Mouse (Mus musculus): ENCODE measurements around the gene Rbfox3.
A peak's percentile ranks its signal among the peaks of the same experiment; 100 is the strongest.

Rbfox3 gene

DNA sequence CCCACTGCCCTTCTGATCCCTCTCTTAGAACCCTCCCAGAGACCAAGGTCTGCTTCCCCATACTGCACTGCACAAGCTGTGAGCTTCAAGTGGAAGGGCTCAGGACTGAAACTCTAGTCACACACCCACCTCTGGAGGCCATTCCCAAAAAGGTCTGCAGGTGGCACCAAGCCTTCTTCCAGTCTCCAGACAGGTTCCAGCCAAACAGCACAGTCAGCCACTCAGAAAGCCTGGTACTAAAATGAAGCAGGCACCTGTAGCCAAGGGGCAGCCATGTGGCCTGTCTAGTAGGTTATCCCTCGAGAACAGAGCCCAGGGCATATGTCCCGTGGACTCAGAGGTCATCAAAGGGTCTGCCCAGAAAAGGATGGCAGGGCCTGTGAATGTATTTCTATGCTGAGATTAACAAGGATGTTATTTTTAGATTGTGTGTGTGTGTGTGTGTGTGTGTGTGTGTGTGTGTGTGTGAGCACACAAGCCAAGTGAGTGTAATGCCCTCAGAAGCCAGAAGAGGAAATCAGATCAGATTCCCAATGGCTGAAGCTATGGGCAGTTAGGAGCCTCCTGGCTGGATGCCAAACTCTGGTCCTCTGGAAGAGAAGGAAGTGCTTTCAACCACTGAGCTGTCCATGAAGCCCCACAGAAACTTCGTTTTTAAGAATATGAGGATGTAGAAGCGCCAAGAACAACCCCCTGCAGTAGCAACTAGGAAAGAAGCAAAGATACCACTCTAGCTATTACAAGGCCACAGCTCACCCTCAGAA is at the start of gene Rbfox3:
Gene Rbfox3 (minus strand): TSS at position 291 of the 764 bp plus-strand sequence.
- no peak for DNase-seq (ENCODE audit: low spot score)

DNA sequence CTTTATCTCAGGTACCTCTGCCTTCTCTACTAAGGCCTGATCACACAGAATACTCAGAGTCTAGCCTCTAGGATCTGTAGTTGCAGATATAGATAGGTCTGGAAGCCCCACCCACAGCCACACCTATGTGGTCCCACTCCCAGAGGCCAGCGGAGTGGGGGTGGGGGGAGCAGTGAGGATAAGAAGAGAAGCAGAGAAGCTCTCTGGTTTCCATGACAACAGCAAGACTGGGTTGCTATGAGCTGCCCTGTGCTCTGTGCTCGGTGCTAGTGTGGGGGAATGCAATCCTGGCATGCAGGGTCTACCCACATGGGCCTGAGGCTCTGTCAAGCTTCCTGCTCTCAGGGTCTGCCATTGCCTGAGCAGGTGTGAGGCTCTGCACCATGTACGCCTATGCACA is 49.3 kb upstream of the Rbfox3 start:
- DNase-seq (ENCODE audit: low spot score): no peak

DNA sequence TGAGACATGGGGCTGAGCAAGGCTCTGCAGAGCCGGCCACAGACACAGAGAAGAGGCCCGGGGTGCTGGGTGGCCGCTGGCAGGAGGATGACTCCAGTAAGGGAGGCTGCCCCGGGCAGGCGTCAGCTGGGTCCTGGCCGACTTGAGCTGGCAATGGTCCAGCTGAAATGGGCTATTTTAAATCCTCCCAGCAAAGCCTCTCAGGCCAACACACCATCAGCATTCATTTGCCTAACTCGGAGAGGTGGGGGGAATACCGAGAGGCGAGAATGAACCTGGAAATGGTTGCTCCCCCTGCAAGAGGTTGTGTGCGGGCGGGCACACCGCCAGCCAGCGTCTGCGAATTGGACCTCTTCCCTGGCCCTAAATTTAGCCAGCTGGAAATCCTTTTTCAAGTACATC is 45.7 kb upstream of the Rbfox3 start:
- DNase-seq (ENCODE audit: low spot score): peak; percentile 37

DNA sequence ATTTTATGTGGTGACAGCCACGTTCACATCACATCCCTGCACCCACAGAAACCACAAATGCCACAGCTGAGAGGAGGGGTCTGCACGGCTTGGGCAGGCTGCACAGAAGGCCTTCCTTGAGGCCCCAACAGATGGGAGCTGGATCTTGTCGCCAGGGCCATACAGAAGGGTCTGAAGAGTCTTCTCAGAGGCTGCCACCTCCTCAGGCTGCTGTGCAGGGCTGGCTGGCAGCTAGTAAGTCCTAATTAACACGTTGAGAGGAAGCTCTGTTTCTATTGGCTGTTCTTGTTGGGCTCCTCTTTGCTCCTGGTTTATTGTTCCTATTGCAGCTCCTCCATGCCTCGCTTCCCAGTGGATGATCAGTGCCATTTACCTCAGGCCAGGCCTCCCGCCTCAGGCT is 43.6 kb upstream of the Rbfox3 start:
- DNase-seq (ENCODE audit: low spot score): no peak

DNA sequence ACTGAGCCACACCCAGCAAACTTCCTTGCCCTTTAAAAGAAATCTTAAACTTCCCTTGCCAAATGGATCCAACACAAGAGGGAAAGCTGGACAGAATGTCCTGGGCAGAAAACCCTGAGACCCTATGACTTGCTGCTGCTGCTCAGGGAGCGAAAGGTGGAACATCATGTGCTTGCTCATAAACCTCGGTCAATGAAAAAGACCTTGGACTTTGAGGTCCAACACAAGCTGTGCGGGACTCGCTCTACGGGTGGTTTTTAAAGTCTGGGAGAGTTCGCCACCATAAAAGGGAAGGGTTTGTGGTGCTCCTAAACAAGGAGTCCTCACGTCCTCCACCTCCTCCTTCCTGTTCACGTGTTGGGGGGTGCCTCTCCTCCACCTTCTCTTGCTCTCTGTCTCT is 34.5 kb upstream of the Rbfox3 start:
- DNase-seq (ENCODE audit: low spot score): no peak

DNA sequence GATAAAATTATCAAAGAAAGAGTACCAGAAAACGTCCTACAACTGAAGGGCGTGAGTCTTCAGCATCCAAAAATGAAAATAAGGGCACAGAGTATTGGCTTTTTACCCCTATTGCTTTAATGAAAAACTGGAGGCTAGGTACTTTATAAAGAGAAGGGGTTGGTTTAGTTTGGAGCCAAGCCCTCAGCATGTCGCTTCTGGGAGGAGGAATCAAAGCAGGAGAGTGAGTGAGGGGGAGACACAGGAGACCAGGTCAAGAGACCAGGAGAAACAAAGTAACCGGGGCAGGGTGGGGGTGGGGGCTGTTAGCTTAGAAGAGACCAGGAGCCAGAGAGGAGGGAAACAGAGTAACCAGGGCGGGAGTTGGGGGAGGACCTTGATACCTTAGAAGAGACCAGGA is 29.9 kb upstream of the Rbfox3 start:
- no peak for DNase-seq (ENCODE audit: low spot score)

DNA sequence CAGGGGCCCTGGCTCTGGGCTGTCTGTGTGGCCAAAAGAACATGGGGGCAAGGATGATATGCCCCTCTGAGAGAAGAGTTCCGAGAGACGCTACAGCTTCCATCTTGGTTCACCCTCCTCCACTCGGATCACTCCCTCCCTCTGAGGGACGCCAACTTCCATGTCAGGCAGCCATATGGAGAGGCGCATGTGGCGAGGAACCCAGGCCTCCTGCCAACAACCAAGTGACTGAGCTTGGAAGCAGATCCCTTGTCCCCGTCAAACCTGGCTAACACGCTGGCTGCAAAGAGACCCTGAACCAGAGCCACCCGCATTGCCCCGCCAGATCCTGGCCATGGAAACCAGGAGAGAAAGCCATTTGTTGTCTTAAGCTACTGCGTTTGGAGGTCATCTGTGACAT is 29.1 kb upstream of the Rbfox3 start:
- DNase-seq (ENCODE audit: low spot score): no peak

DNA sequence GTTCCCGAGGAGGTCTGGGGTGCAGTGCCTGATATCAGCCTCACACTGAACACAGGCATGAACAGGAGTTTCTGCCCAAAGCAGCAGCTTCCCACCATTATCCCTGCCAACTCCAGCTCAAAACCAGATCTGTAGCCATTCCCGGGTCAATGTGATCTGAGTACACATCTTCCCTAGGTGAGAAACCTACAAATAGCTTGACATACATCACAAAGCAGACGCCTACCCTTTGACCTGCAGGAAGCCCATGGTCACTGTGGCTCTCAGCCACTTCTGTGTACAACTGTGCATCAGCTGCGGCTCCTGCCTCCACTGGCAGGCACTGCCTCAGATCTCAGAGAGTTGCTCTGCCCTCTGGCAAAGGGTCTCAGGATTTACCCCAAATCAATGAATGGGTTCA is 28.3 kb upstream of the Rbfox3 start:
- no peak for DNase-seq (ENCODE audit: low spot score)

DNA sequence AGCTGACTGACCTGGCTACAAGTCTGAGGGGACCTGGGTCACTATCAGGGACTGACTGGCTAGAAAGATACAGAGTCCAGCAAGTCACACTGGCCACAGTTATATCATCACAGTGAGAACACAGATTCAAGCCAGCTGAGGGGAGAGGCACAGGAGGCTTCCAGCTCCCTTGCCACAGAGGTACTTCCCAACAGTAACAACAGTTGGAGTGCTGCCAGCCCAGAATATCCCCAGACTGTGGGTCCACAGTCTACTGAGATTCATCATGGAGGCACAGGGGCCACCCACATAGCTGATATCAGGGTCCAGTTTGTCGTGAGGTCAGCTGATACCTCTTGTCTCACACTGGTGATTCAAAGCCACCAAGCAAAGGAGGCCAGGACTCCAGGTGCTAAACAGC is 23.5 kb upstream of the Rbfox3 start:
- DNase-seq (ENCODE audit: low spot score): no peak

DNA sequence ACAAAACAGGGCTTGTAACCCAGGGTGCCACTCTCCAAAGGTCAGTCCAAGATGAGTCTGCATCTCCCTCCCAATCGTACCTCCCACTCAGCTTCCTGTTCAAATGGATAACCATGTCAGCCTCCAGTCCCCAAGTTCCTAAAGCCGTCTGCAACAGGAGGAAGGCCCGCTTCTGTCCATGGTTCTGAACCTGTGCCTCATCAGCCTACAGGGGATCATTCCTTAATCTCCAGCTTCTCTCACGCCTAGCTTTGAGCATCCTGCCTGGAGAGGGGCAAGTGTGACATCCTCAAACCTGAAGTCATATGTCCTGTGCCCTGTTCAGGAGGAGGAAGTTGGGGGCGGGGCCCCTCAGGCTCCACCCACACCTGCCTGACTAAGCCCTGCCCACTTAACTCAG is 15.7 kb upstream of the Rbfox3 start:
- no peak for DNase-seq (ENCODE audit: low spot score)

DNA sequence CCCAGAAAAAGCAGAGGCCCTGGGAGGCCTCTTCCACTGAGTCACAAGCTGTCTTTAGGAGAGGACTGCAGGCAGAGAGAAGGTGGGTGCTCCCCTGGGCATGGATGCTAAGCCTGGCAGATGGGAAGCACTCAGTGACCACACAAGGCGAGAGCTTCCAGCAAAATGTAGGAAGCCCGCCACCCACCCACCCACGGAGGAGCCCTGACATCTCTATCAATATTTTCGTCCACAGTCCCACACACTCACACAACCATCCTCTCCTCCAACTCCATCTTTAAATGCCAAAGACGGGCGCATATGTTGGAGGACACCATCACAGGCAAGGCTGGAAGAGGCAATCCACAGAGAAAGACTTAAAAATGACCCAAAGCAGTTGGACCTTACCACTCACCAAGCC is 10.5 kb upstream of the Rbfox3 start:
- DNase-seq (ENCODE audit: low spot score): no peak

DNA sequence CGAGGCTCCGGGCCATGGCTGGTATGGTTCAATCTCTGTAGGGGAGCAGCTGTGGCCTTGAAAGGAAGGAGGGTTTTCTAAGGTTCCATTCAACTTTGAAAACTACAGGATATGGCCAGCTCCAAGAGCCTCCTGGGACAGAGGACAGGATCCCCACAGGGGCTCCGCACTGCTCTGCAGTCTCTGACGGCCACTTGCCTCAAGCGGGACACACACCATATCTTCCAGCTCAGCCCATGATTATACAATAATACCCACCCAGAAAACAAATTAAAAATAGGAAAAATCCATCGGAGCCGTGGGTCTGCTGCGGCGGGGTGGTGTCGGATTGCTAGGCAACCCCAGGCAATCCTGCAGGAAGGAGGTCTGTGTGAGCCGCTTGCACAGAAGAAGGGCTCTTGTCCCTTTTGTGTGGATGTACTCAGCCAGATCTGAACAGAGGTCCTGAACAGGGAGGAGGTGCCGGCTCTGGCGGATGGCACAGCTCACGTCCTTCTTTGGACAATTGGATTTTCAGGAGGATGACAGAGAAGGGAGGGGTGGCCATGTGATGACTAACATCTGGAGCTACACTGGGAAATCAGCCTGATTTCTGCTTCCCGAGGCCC is 5.1 kb upstream of the Rbfox3 start:
- DNase-seq (ENCODE audit: low spot score): no peak

DNA sequence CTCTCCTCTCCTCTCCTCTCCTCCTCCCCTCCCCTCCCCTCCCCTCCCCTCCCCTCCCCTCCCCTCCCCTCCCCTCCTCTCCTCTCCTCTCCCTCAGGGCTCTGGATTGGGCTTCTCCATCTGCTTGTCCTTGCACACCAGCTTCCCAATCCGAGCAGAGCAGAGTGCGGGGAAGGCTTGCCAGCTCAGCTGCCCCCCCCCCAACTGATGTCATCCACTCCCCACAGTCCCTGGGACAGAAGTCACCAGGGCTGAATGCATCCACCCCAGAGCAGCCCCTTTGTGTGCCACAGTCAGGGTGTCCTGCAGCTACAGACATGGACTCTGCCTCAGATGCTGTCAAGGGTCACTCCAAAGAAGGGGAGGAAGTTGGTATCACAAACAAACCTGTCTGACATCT is 4.5 kb upstream of the Rbfox3 start:
- no peak for DNase-seq (ENCODE audit: low spot score)

DNA sequence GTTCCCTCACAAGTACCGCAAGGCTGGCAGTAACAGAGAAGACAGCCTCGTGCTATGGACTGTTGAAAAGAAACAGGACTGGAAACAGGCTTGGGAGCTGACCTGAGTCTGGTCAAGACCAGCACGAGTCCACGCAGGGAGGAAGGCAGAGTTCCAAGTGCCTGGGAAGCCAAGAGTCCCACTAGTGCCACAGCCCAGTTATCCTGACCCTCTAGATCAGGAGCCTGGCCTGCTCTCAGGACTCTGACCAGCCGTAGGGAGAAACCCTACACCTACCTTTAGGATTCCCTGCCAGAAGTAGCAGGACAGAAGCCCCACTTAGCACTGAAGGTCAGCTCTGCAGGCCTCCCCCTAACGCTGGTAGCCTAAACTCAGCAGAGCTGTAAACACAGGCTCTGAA is 1.3 kb upstream of the Rbfox3 start:
- DNase-seq (ENCODE audit: low spot score): no peak

DNA sequence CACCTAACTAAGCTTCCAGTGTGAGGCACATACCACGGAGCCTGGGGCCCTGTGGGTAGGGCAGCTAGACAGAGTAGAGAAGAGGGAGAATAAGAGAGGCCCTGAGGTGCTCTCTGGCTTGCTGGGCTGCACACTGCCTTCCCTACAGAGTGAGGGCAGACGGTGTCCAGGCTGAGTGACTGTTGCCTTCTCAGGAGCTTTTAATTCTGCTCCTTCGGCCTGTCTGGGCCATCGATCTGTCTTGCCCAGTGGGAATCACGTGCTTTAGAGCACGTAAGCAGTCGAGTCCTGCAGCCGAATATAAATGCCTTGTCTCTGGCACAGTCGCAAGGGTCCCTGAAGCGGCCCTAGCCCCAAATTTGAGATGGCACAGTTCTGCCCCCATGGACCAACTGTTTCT is 641 bp downstream of the Rbfox3 start:
- DNase-seq (ENCODE audit: low spot score): no peak

DNA sequence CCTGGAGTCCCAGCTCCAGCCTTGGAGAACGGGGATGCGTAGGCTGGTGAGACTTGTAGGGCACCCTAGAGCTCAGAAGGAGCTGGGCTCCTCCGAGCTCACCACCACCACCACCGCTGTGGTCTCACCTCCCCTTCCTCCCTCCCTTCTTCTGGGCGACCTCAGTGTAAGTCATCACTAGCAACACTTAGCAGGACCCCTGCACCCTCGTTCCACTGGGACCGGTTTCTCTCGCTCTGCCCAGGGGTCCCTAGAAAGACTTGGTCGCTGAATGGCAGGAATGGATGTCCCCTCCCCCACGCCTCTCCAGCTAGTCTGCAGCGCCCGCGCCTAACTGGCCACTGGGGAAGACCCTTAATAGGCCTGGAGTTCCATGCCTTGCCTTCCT is 1.6 kb downstream of the Rbfox3 start:
- DNase-seq (ENCODE audit: low spot score): no peak

DNA sequence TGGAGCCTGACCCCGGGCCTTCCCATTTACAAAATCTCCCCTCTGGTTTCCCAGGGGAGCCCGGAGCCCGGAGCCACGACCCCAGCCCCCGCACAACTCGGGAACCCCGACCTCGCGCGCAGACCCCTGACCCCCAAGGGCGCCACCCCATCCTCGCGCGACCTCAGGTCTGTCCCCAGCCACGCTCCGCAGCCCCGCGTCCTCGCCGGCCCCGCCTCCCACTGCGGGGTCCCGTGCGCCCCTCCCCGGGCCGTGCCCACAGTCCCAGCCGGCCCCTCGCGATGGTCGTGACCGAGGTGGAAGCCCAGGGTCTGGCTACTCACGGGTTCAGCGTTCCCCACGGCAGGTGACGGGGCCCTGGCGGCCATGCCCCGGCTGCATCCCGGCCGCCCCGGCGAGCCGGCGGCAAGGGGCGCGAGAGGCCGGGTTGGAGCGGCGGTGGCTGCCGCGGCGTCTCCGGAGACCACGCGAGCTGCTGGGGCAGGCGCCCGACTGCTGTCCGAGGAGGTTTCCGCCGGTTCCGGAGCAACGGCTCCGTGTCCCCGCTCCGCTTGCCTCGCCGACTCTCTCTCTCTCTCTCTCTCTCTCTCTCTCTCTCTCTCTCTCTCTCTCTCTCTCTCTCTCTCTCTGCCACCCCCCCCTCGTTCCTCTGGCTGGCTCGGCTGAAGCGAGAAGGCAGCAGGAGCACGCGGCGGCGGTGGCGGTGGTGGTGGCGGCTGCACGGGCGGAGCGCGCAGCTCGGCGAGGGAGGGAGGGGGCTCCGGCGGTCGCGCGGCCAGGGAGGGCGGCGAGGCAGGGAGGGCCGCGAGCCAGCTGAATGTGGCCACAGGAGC is 2.2 kb downstream of the Rbfox3 start:
- no peak for DNase-seq (ENCODE audit: low spot score)

DNA sequence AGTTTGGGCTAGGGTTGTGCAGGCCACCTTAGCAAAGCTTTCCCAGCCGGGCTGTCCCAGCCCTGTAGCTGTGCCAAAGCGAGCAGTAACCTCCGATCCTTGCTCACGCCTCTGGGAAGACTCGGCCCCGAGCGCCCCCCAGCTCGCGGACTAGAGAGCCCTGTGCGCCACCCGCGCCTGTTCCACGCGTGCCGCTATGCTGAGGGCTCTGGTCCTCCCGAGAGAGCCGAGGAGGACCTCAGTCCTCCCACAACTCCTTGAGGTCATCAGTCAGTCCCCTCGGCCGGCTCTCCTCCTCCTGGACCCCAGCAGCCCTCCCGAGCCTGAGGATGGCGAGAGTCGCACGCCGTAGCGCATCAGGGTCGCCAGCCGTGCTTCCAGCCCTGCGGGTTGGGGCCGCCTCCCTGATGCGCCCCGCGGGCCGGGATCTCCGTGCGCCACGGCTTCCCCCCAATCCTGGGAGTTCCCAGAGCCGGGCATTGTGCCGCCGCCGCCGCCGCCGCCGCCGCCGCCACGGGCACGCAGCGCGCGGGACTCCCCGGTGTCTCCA is 2.9 kb downstream of the Rbfox3 start:
- DNase-seq (ENCODE audit: low spot score): no peak

DNA sequence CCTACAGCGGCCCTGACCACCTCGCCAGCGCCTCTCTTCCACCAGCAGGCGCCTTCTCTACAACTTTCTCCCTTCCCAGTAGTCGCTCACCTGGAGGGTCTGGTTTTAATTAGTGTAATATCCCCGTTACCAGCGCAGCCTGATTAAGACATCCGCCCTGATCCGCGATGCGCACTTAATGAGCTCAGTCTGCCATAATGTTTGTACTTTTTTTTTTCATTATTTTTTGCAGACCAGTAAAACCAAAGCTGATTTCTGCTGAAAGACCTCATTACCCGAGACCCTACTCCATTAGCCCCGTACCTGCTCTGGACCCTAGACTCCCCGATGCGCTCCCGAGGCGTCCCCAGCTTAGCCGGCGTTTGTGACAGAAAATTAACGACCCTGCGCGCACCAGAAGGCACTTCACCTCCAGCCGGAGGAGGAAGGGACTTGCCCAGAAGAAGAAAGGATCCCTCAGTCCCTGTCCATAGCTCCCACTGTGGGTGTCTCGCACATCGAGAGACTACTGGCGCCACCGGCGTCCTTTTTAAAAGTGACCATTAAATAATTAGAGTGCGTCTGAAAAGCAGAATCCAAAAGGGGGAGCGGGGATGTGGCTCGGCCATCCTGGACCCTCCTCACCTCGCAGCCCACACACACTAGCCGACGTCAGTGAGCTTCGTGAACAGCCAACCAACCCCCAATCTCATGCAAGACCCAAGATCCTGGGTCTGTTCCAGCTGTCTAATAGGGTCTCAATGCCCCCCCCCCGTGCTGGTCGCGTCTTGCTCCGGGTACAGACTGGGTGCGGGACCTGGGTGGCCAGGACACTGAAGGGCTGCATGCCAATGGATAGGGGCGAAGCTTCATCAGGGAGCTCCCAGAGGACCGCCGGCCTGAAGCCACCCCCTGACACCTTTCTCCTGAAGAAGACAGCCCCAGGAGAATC is 3.7 kb downstream of the Rbfox3 start:
- DNase-seq (ENCODE audit: low spot score): no peak

DNA sequence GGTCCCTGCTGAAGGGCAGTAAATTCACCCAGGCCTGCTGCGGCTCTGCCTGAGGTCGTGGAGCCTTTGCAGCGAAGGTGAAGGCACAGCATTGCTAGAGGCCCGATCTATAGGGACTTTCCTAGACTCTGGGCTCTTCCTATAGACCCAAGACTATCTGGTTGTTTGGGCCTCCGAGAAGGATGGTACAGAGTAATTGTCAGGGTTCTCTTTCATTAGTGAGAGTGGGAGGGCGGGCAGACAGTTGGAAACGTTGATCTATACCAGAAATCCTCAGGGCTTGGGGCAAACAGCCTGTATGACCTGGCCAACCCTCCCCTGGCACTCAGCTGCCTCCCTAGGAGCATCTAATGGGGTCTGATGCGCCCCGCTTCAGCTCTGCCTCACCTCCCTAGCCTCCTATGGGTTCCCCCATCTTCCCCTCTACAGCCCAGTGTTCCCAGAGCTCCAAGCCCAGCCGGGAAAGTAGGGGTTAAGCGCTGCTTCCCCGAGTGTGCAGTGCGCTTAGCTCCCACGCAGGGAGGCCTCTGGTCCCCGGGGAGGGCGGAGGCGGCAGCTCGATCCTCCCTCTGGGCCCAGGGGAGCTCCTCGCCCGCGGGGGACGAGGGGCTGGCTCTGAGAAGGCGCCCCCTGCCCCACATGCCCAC is 4.5 kb downstream of the Rbfox3 start:
- no peak for DNase-seq (ENCODE audit: low spot score)

DNA sequence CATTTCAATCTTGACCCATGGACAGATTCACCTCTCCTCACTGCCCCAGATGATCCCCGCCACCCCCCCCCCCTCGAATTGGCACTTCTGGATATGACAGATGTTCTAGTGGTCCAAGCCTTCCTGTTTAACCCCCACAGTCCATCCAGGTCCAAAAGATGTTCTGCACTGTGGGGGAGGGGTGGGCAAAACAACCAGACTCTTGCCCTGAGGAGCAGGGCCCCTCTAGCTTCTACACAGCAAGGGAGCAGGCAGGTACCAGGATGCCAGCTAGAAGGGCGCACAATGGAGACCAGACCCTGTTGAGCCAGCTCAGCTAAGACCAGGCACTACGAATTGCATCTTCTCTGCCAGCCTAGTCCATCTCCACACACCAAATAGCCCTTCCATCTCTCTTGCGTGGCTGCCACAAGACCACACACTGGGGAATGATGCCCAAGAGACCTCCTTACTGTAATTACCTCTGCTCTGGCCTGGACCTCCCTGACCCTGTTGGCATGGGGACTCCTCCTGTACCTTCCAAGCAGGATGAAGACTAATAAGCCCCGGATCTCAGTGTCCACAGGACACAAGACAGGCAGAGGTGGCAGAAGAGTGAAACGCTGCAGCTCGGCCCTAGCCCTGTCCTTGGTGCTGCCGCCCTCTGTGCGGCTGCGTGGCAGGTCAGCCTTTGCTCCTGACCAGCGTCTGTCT is 5.1 kb downstream of the Rbfox3 start:
- DNase-seq (ENCODE audit: low spot score): peak; percentile 15
